Mouse (Mus musculus) CH12.LX (cell line): ENCODE measurements around the gene Fpgs. TPM values are rescaled to one million over a fixed set of nuclear protein-coding genes. Genes with fewer than 3 reads are reported as not detected.

Source experiments
- DNase-seq: peaks from one replicate; pipeline ENCODE4 v3.0.0-alpha.2; 2013; ENCODE audit errors: extremely low read depth
- H3K27ac ChIP-seq: 2 replicates; pipeline ENCODE4 v1.5.1; 2012; ENCODE audit warnings: low read depth, mild to moderate bottlenecking, control low read depth, moderate library complexity; ENCODE audit not compliant: insufficient read depth
- H3K27me3 ChIP-seq: replicated peaks from 2 replicates; pipeline ENCODE3; 2012; ENCODE audit warnings: inconsistent platforms
- H3K36me3 ChIP-seq, 2 experiments: replicated peaks in 1 of 2; 2 replicates each; pipeline versions ENCODE3 to v1.6.1; 2012; ENCODE audit warnings: inconsistent platforms in 1 of 2, low read length in 1 of 2, mild to moderate bottlenecking in 1 of 2, mixed read lengths in 1 of 2, moderate library complexity in 1 of 2; ENCODE audit not compliant: control insufficient read depth in 1 of 2, insufficient read depth in 1 of 2
- H3K4me1 ChIP-seq, 2 experiments: 2 replicates each; pipeline ENCODE4 v1.6.1; 2012; ENCODE audit warnings: inconsistent platforms in 1 of 2, moderate library complexity in 1 of 2; ENCODE audit not compliant: insufficient read depth in 2 of 2, control insufficient read depth in 1 of 2
- H3K4me2 ChIP-seq: 2 replicates; pipeline ENCODE4 v1.6.1; 2012; ENCODE audit warnings: low read depth, mild to moderate bottlenecking, control low read depth; ENCODE audit not compliant: poor library complexity, insufficient read depth, severe bottlenecking
- H3K4me3 ChIP-seq, 3 experiments: fragments of 150-350 bp in 1 of 3; sonication (generic) in 1 of 3; replicated peaks in 1 of 3; 2 replicates each; pipeline versions ENCODE3 to v1.5.1; 2011 to 2012; ENCODE audit warnings: low read depth in 2 of 3, low read length in 2 of 3, mild to moderate bottlenecking in 2 of 3, moderate library complexity in 2 of 3, control low read depth in 1 of 3, improper control_type of control experiment in 1 of 3, inconsistent platforms in 1 of 3, mixed read lengths in 1 of 3; ENCODE audit not compliant: poor library complexity in 1 of 3
- H3K79me2 ChIP-seq: replicated peaks from 2 replicates; pipeline ENCODE4 v1.6.1; 2012; ENCODE audit warnings: mild to moderate bottlenecking, moderate library complexity; ENCODE audit not compliant: control insufficient read depth, poor library complexity, insufficient read depth, severe bottlenecking; ENCODE audit errors: extremely low read depth
- H3K9ac ChIP-seq: 2 replicates; pipeline ENCODE4 v1.6.1; 2012; ENCODE audit warnings: low read depth, mild to moderate bottlenecking, control low read depth, moderate library complexity; ENCODE audit not compliant: insufficient read depth
- H3K9me3 ChIP-seq: replicated peaks from 2 replicates; pipeline ENCODE3; 2012; ENCODE audit warnings: low read length, inconsistent platforms, mixed read lengths
- BHLHE40 ChIP-seq: IDR thresholded peaks from 2 replicates; pipeline ENCODE4 v1.6.1; 2011; ENCODE audit warnings: mild to moderate bottlenecking, low read depth, low read length, improper control_type of control experiment
- CHD2 ChIP-seq: IDR thresholded peaks from 2 replicates; pipeline ENCODE4 v1.6.1; 2011; ENCODE audit warnings: low read length, improper control_type of control experiment
- CTCF ChIP-seq, 2 experiments: IDR thresholded peaks in 1 of 2; conservative IDR thresholded peaks in 1 of 2; 2 replicates each; pipeline ENCODE4 v1.5.1; 2011 to 2012; ENCODE audit warnings: low read depth in 2 of 2, low read length in 2 of 2, improper control_type of control experiment in 1 of 2, inconsistent platforms in 1 of 2, mild to moderate bottlenecking in 1 of 2, moderate library complexity in 1 of 2
- EP300 ChIP-seq: IDR thresholded peaks from 2 replicates; pipeline ENCODE4 v1.6.1; 2011; ENCODE audit warnings: low read length, improper control_type of control experiment
- ETS1 ChIP-seq: conservative IDR thresholded peaks from 2 replicates; pipeline ENCODE4 v1.6.1; 2012; ENCODE audit warnings: low read depth, mild to moderate bottlenecking, inconsistent platforms, low read length, improper control_type of control experiment, moderate library complexity
- IRF4 ChIP-seq: IDR thresholded peaks from 2 replicates; pipeline ENCODE4 v1.6.1; 2014; ENCODE audit warnings: low read depth, mild to moderate bottlenecking, inconsistent platforms, low read length, improper control_type of control experiment
- JUND ChIP-seq: conservative IDR thresholded peaks from 2 replicates; pipeline ENCODE4 v1.6.1; 2011; ENCODE audit warnings: low read depth, low read length, improper control_type of control experiment
- MYC ChIP-seq: IDR thresholded peaks from 2 replicates; pipeline ENCODE4 v1.6.1; 2011; ENCODE audit warnings: low read depth, mild to moderate bottlenecking, improper control_type of control experiment, low read length
- POLR2A ChIP-seq: IDR thresholded peaks from 2 replicates; pipeline ENCODE4 v1.6.1; 2011; ENCODE audit warnings: low read depth, mild to moderate bottlenecking, improper control_type of control experiment, low read length
- SIN3A ChIP-seq: IDR thresholded peaks from 2 replicates; pipeline ENCODE4 v1.6.1; 2012; ENCODE audit warnings: low read length, improper control_type of control experiment, inconsistent platforms
- SMC3 ChIP-seq: IDR thresholded peaks from 2 replicates; pipeline ENCODE4 v1.6.1; 2011; ENCODE audit warnings: low read depth, low read length, improper control_type of control experiment
- TBP ChIP-seq: conservative IDR thresholded peaks from 2 replicates; pipeline ENCODE4 v1.6.1; 2011; ENCODE audit warnings: low read depth, low read length, improper control_type of control experiment
- TCF12 ChIP-seq: IDR thresholded peaks from 2 replicates; pipeline ENCODE4 v1.6.1; 2014; ENCODE audit warnings: low read depth, mild to moderate bottlenecking, inconsistent platforms, low read length, improper control_type of control experiment
- UBTF ChIP-seq: IDR thresholded peaks from 2 replicates; pipeline ENCODE4 v1.6.1; 2012; ENCODE audit warnings: low read depth, mild to moderate bottlenecking, inconsistent platforms, low read length, improper control_type of control experiment, moderate library complexity
- dilution Hi-C: fragments of 300-500 bp; cut with MboI; formaldehyde crosslinking; loops from 2 replicates; pipeline ENCODE4 v1.14.3; 2020; ENCODE audit warnings: low sequenced_read_pairs; ENCODE audit not compliant: extremely low pct_unique_long_range_greater_than_20kb, extremely low pct_ligation_motif_present
- in situ Hi-C: fragments of 300-500 bp; cut with MboI; formaldehyde crosslinking; loops from 3 replicates; pipeline ENCODE4 v1.14.3; 2019; ENCODE audit warnings: low sequenced_read_pairs, low pct_ligation_motif_present, low pct_unique_long_range_greater_than_20kb, mixed read lengths
- polyA plus RNA-seq: library from polyadenylated mRNA; unstranded; fragments of >175 nt; gene quantifications from 2 replicates; pipeline ENCODE4 v1.2.1, GENCODE M21; 2012; ENCODE audit warnings: low read depth; ENCODE audit not compliant: insufficient read length
- total RNA-seq, 2 experiments: library from RNA; depleted of rRNA; stranded (reverse); fragments of 300-350 nt in 1 of 2; fragments of >200 nt in 1 of 2; gene quantifications; 2 replicates each; pipeline ENCODE4 v1.2.3; 2012 to 2014

Fpgs gene
- total and polyA plus RNA-seq, 3 experiments = 31.8 to 59.2 (median 41.8) TPM

GRCm38 (mm10) chr2:32665345-32665744, 38.6 kb downstream of the Fpgs start:
- TF ChIP-seq POLR2A (peak; percentile 18; the same call in 1 of the 2 replicates), CHD2 (no peak), EP300 (no peak; the same call in 1 of the 2 replicates), SMC3 (no peak), BHLHE40 (peak; percentile 58), ETS1 (peak; percentile 70), TBP (0 out of 2 replicates have a peak, but pooled peaks have one; percentile 35), TCF12 (peak; percentile 37; the same call in 1 of the 2 replicates), UBTF (0 out of 2 replicates have a peak, but pooled peaks have one; percentile 48), IRF4 (peak; percentile 47; the same call in 1 of the 2 replicates)
- H3K9me3 ChIP-seq = no peaks in the 10 kb centered on the region
- no peaks in the 10 kb centered on the region for H3K36me3 ChIP-seq
- in situ Hi-C loops (no loop called here), dilution Hi-C loops (no loop called here)
- DNase-seq = peak; percentile 77
- H3K4me2 ChIP-seq = peak overlapping the region; percentile 4
- no peaks in the 10 kb centered on the region for H3K79me2 ChIP-seq
- no peak overlapping the region for H3K4me3 ChIP-seq
- peaks cover 20 to 48% of the 10 kb centered on the region in 2 experiments for H3K4me1 ChIP-seq
- H3K27ac ChIP-seq = peak overlapping the region; percentile 35
- H3K9ac ChIP-seq = 0 out of 2 replicates have a peak overlapping the region, but pooled peaks have one; percentile 2
- H3K27me3 ChIP-seq = no peaks in the 10 kb centered on the region

- in situ Hi-C loops (no loop called here), dilution Hi-C loops (no loop called here)
- Histone ChIP-seq H3K27ac (no peak overlapping the region), H3K4me3 (no peak overlapping the region), H3K27me3 (no peaks in the 10 kb centered on the region), H3K9me3 (no peaks in the 10 kb centered on the region), H3K36me3 (no peaks in the 10 kb centered on the region), H3K79me2 (no peaks in the 10 kb centered on the region), H3K9ac (no peak overlapping the region), H3K4me2 (no peak overlapping the region), H3K4me1 (peaks cover 20 to 43% of the 10 kb centered on the region in 2 experiments)
- TF ChIP-seq SIN3A = no peak
- no peak for TF ChIP-seq BHLHE40
- TF ChIP-seq CTCF (conservative IDR thresholded peaks at IDR 0.05 in 1 of 2, IDR thresholded peaks at IDR 0.05 in 1 of 2; ENCODE audit: low read depth in 2 of 2, low read length in 2 of 2) = no peak
- TF ChIP-seq CHD2 = no peak
- no peak for TF ChIP-seq JUND
- no peak for DNase-seq
Observed at GRCm38 (mm10) chr2:32662291-32662690, 41.7 kb downstream of the Fpgs start.

- Histone ChIP-seq H3K9me3 (no peaks in the 10 kb centered on the region), H3K27me3 (no peaks in the 10 kb centered on the region), H3K4me1 (peaks cover 20 to 45% of the 10 kb centered on the region in 2 experiments), H3K9ac (no peak overlapping the region), H3K27ac (no peak overlapping the region), H3K4me2 (no peak overlapping the region), H3K4me3 (no peak overlapping the region), H3K79me2 (no peaks in the 10 kb centered on the region), H3K36me3 (no peaks in the 10 kb centered on the region)
- no peak for DNase-seq
- in situ Hi-C loops = no loop called here
- TF ChIP-seq MYC (no peak), BHLHE40 (no peak), TBP (no peak)
- dilution Hi-C loops = no loop called here
Observed at GRCm38 (mm10) chr2:32661509-32662107, 42.3 kb downstream of the Fpgs start.
